Mouse (Mus musculus): ENCODE measurements at regions not wholly inside any gene's neighbourhood (a gene's known extent, or its start where the extent isn't known, plus 50 kb on each side); places are given as distances from the start of the nearest gene placed in this dataset.

GRCm38 (mm10) chr2:19049877-19050731, 52.0 kb downstream of the 4930426L09Rik start:
- no peak for DNase-seq
- intact Hi-C loops (cut with DNase I): no loop called here

GRCm38 (mm10) chr2:19055500-19055899, 57.4 kb downstream of the 4930426L09Rik start:
- intact Hi-C loops (cut with DNase I): no loop called here
- DNase-seq: no peak

DNA sequence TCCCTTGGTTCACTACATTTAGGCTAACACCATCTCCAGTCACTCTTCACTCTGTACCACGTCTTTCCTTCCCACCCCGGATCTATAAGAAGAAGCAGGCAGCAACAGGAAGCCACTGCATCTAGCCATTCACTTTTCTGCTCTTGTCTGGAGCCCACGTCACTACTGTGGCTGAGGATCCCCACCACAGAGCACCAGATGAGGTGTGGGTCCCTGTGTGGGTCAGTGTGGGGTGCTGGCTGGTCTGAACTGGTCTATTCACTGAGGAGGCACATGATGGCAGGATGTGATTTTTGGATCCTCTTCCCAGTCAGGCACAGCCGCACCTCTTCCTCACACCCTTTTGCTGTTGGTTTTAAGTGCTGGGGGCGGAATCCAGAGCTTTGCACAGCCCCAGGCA, 59.7 kb downstream of the 4930426L09Rik start:
- no peak for DNase-seq
- intact Hi-C loops (cut with DNase I): no loop called here

DNA sequence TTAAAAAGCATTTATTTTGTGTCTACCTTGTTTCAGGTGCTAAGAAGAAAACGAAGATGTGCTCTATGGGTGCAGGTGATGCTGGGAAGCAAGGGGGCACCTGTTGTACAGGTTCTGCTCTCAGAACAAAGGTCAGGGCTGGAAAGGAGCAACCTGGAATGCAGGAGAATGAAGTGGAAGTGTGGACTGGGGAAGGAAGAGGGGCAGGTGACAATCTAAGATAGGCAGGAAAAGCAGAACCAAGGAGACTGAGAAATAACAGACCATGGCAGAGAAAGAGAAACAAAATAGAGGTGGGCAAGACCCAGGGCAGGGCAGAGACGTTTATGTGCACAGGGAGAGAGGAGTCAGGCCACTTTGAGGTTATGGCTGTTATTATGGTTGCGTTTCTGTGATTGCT, 60.6 kb downstream of the 4930426L09Rik start:
- intact Hi-C loops (cut with DNase I): no loop called here
- no peak for DNase-seq

GRCm38 (mm10) chr2:19059246-19059645, 61.1 kb downstream of the 4930426L09Rik start:
- intact Hi-C loops (cut with DNase I): no loop called here
- DNase-seq: no peak

- DNase-seq: no peak
- intact Hi-C loops (cut with DNase I): no loop called here
Measured at GRCm38 (mm10) chr2:19060218-19060915, 62.2 kb downstream of the 4930426L09Rik start.

DNA sequence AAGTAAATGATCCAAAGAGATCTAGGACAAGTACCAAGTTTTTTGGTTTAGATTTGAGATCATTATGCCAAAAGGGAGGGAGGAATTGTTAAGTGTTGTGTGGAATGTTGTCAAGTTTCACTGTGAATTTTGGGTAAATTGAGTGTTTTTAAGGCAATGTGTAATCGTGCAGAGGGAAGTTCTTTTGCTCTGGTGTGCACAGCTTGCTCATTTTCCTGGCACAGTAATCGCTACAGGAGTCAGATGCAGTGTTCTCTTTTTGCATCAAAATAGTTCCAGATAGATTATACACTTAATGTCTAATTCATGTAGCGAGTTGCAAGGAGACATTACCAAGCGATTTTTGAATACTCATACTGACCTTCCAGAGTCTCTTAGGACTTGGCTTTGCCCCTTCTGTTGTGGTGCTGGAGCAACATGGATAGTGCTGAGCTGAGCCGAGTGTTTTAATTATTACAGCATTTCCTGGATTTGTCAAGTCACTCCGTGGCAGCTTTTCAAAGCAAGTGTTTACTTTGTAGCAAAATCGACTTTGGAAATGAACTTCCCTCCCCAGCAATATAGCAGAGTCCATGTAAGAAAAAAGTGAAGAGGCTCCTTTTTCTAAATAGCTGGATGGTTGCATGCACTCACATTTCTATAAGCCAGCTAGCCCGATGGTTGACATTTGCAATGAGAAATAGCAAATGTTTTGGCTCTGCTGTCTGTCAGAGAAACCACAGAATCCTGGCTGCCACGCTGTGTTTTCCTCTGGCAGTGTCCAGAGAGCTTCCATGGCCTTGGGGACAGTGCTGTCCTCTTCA, 66.6 kb downstream of the 4930426L09Rik start:
- intact Hi-C loops (cut with DNase I): no loop called here
- DNase-seq: peak; percentile 21 to 41

DNA sequence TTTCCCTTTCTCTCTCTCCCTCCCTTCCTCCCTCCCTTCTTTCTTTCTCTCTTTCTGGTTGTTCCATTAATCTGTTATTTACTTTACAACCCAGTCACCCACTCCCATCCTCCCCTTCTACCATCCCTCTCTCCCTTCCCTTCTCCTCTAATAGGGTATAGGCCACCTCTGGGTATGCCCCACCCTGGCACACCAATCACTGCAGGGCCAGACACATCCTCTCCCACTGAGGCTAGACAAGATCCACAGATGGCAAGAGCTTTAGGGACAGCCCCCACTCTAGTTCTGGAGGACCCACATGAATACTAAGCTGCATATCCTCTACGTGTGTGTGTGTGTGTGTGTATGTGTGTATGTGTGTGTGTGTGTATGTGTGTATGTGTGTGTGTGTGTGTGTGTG, 67.4 kb downstream of the 4930426L09Rik start:
- DNase-seq: no peak
- intact Hi-C loops (cut with DNase I): no loop called here

GRCm38 (mm10) chr2:19068161-19068560, 70.0 kb downstream of the 4930426L09Rik start:
- DNase-seq: no peak
- intact Hi-C loops (cut with DNase I): no loop called here

GRCm38 (mm10) chr2:19083816-19084215, 85.7 kb downstream of the 4930426L09Rik start:
- intact Hi-C loops (cut with DNase I): loop anchor here (5.0 kb wide), 1 partner anchor 212 kb away; no protein-coding TSS in a partner anchor
- no peak for DNase-seq

GRCm38 (mm10) chr2:19085105-19085504, 87.0 kb downstream of the 4930426L09Rik start:
- intact Hi-C loops (cut with DNase I): no loop called here

GRCm38 (mm10) chr2:19086167-19086566, 88.0 kb downstream of the 4930426L09Rik start:
- intact Hi-C loops (cut with DNase I): no loop called here
- no peak for DNase-seq

More at GRCm38 (mm10) chr2:19085105-19085504, 87.0 kb downstream of the 4930426L09Rik start:
- no peak for DNase-seq

DNA sequence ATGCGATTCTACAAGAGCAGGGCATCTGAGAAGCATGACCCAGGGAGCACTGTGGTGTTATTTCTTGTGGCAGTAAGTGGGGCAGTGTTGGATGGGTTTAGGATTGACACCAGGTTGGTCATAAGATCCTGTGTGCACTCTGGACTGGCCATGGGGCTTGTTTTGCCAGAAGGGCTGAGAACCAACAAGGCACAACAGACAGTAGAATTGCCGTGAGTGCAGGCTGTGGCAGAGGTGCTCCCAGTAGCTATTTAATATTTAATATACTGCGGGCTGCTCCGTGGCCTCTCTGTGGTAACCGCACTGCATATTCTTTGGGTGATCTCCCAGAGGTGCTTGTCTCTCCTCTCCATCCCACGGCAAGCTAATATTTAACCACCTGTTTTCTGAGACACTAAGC, 88.5 kb downstream of the 4930426L09Rik start:
- intact Hi-C loops (cut with DNase I): no loop called here

GRCm38 (mm10) chr2:19099384-19099783, 99.7 kb upstream of the Armc3 start:
- intact Hi-C loops (cut with DNase I): no loop called here
- DNase-seq: no peak

More for the DNA sequence above, 88.5 kb downstream of the 4930426L09Rik start:
- DNase-seq: no peak

DNA sequence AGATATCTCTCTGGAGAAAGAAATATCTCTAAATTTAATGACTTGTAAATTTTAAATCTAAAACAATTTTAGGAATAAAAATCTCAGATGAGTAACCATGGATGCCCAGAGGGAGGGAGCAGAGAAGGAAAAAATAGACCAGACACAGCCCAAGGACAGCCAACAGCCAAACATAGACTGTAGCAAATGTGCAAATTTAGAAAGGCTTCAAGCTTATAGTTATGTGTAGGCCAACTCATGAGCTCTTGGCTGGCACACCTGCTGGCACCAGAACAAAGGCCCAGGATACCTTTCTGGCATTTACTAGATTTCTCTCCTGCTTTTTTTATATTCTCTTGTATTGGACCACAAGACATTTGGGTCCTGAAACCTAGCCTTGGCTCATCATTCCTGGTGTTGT, 90.3 kb upstream of the Armc3 start:
- intact Hi-C loops (cut with DNase I): no loop called here
- no peak for DNase-seq

- intact Hi-C loops (cut with DNase I): no loop called here
- no peak for DNase-seq
Measured at GRCm38 (mm10) chr2:19119871-19120270, 79.2 kb upstream of the Armc3 start.

DNA sequence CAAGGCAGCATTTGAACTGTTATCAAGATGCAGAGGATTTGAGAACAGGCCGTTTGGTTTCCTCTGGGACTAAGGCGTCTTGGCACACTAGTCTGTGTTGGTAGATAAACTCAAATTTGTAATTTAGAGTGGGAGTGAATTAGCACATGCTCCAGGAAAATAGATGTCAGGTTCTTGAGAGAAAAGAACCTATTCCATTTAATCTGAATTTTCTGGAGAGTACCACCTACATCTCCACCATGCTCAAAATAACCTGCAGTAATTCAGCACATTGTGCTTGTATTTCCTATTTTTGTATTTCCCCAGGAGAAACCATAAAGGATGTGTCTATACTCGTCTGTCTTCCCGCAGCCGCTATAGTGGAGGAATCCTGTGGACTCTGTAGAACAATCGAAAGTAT, 66.2 kb upstream of the Armc3 start:
- intact Hi-C loops (cut with DNase I): no loop called here

DNA sequence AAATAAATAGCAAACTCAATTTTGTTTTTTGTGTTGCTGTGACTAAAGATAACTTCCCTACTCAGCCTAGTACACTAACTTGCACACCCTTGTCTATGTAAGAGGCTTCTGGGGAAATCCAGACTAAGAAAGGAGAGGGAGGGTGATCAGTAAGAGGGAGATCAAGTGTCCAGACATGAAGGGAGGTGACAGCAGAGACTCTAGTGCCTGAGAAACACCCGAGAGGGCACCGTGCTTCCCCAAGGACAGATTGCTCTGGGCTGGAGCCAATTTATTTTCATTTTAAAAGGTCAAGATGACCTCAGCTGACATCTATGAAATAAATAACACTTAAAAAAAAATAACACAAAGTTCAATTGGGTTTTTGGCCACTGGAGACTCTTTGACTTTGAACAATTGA, 56.5 kb upstream of the Armc3 start:
- intact Hi-C loops (cut with DNase I): no loop called here
- DNase-seq: no peak

More for the DNA sequence above, 66.2 kb upstream of the Armc3 start:
- DNase-seq: no peak

DNA sequence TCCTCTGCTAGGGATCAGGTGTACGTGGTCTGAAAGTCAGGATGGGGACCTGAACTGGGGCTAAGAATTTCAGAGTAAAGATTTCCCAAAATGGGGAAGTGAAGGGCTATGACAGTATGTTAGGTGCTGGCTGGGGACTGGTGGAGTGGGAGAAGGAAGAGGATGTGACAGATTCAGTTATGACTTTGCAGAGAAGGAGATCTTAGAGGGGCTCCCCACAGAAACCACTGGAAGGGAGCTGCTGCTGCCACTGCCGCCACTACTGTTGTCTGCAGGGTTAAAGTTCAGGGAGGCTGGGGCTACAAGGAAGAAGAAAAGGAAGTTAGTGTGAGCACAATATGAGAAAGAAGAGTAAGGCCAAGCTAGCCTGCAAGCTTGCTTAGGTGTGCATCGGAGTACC, 53.7 kb upstream of the Armc3 start:
- DNase-seq: no peak
- intact Hi-C loops (cut with DNase I): no loop called here

DNA sequence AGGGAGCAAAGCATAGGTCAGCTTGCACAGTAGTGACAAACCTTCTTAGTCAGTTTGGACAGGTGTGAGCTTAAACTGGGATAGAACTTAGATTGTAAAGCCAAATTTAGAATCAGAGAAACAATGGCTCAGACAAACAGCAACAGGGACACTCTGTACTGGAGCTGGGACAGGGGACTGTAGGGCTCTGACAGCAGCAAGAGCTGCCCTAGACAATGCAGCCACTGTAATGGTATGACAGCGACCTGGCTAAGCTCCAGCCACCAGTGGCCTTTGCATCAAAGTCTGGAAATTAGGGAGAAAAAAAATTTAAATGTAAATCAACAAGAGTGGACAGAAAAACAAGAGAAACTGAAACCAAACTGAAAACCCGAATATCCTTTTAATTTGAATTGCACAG, 53.2 kb upstream of the Armc3 start:
- peak; percentile 25 to 35 for DNase-seq
- intact Hi-C loops (cut with DNase I): no loop called here

DNA sequence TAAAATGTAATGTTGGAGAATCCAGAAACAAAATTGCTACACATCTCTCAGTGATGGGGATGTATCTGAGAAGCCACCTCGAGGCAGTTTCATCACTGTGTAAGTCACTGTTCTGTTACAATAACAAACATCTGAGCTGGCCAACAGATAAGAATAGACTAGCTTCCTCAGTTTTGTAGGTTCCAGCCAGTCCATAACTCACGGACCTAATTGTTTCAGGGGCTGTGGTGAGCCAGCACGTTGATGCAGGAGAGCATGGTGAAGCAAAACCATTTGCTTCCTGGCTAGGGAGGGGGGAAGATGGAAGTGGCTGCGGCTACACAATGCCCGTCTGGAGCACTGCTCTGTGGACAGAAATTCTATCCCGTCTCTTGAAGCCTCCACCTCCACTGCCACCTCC, 52.8 kb upstream of the Armc3 start:
- DNase-seq: no peak

More for the DNA sequence above, 52.8 kb upstream of the Armc3 start:
- intact Hi-C loops (cut with DNase I): no loop called here

Measured in heart, postnatal 36 days (tissue).